Mouse (Mus musculus) splenic B cell, adult 2 months (primary cell): ENCODE data around the gene Slc3a2.
"Not testable (repeated sequence)": the region's sequence is repeated elsewhere in the genome, so short reads cannot be mapped to it uniquely, and the experiment has no call there.

ENCODE experiments used
- DNase-seq: peaks from one replicate; pipeline ENCODE4 v3.0.0-alpha.2; 2011; ENCODE audit warnings: low read depth, low spot score
- H3K27me3 ChIP-seq: 2 replicates; pipeline ENCODE4 v1.6.1; 2012; ENCODE audit warnings: mild to moderate bottlenecking, low read length, moderate library complexity, mixed read lengths; ENCODE audit not compliant: control insufficient read depth, poor library complexity, insufficient read depth, severe bottlenecking
- H3K36me3 ChIP-seq: 2 replicates; pipeline ENCODE4 v1.6.1; 2012; ENCODE audit warnings: mild to moderate bottlenecking, low read length, moderate library complexity, mixed read lengths; ENCODE audit not compliant: control insufficient read depth, poor library complexity, insufficient read depth, severe bottlenecking

The Slc3a2 gene

DNA sequence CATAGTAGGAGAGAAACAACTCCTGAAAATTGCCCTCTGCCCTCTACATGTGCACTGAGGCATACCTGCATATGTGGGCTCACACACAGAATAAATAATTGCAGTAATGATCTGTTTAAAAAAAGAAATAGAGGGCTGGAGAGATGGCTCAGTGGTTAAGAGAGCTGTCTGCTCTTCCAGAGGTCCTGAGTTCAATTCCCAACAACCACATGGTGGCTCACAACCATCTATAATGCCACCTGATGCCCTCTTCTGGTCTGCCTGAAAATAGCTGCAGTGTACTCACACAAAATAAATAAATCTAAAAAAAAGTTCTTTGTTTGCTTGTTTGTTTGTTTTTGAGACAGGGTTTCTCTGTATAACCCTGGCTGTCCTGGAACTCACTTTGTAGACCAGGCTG, 4.1 kb downstream of the Slc3a2 start:
- DNase-seq = peak; percentile 47
- H3K36me3 ChIP-seq, H3K27me3 ChIP-seq: not testable (repeated sequence)

DNA sequence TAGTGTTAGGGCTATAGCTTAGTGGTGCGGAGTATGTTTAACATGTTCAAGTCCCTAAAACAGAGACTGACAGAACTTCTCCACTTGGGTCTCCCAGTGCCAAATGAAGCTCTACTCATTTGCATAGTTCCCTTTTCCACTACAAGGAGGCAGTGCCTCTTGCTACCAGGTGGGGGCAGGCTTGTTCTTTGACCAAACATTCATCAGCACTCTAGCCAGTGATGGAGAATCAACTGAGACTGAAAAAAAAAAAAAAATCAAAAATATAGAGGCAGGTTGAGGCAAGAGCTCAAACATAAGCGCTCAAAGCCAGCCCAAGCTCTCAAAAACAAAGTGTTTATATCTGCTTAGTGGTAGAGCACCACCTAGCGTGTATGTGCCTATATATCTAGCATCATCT, 4.8 kb downstream of the Slc3a2 start:
- no peaks in the 10 kb centered on the region for H3K27me3 ChIP-seq
- H3K36me3 ChIP-seq = no peaks in the 10 kb centered on the region
- DNase-seq = peak; percentile 91

GRCm38 (mm10) chr19:8716767-8717475, 6.2 kb downstream of the Slc3a2 start:
- DNase-seq = no peak
- Histone ChIP-seq H3K36me3 (no peaks in the 10 kb centered on the region), H3K27me3 (no peaks in the 10 kb centered on the region)

DNA sequence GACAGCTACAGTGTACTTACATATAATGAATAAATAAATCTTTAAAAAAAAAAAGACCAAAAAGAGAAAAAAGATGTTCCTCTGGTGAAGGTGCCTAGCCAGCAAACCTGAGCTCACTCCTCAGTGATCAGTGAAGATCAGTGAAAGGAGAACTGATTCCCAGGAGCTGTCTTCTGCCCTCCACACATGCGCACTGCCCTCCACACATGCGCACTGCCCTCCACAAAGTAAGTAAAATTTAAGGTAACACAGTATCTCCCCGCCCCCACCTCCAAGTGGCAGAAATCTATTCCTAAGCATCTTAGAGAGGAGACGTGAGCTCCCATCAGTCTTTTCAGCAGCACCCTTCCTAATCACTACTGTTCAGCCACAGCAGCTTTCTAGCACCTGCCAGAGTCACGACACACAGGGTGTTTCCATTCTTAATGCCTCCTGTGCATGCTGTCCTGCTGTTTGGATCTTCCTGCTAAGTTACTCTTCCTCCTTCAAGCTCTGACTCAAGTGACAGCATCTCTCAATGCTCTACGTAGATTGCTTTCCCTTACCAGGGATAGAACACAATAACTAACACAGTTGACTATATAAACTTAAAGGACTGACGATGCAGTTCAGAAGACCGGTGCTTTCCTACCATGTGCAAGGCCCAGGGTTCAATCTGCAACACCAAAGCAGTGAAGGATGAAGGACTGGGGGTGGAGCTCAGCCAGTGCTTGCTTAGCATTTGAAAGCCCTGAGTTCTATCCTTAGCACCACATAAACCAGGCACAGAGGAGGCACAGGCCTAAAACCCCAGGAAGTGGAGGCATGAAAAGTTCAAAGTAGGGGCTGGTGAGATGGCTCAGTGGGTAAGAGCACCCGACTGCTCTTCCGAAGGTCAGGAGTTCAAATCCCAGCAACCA, 7.1 kb downstream of the Slc3a2 start:
- DNase-seq = no peak
- Histone ChIP-seq H3K36me3 (no peaks in the 10 kb centered on the region), H3K27me3 (no peaks in the 10 kb centered on the region)

DNA sequence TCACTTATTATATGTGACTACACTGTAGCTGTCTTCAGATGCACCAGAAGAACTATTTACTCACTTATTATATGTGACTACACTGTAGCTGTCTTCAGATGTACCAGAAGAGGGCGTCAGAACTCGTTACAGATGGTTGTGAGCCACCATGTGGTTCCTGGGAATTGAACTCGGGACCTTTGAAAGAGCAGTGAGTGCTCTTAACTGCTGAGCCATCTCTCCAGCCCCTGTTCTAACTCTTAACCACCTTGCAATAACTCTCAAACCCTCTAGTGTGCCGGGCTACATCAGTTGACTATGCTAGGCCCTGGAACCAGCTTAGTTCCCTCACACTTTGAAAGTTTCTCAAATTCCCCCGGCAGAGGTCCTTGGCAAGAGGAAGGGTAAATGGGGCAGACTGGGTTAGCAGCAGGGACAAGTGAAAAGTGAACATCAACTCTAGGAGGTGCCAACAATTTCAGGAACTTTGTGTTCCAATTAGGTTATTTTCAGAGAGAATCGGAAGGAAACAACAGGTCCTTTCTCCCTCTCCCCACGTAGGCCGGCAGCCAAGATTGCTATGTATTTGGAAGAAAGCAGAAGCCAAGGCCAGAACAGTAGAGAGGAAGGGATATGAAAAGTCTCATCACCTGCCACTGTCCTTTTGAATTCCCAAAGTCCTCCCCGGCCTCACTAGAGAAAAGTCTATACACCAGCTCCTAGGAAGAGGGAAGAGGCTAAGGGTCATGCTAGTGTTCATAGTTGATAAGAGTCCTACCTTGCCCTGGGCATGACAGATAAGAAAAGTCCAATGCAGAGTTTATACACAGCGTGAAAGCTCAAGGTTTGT, 8.3 kb downstream of the Slc3a2 start:
- H3K36me3 ChIP-seq = peaks cover 2% of the 10 kb centered on the region
- DNase-seq = no peak
- no peaks in the 10 kb centered on the region for H3K27me3 ChIP-seq

GRCm38 (mm10) chr19:8713997-8714652, 9.0 kb downstream of the Slc3a2 start:
- Histone ChIP-seq H3K27me3 (no peaks in the 10 kb centered on the region), H3K36me3 (peaks cover 10% of the 10 kb centered on the region)
- peak; percentile 51 for DNase-seq

DNA sequence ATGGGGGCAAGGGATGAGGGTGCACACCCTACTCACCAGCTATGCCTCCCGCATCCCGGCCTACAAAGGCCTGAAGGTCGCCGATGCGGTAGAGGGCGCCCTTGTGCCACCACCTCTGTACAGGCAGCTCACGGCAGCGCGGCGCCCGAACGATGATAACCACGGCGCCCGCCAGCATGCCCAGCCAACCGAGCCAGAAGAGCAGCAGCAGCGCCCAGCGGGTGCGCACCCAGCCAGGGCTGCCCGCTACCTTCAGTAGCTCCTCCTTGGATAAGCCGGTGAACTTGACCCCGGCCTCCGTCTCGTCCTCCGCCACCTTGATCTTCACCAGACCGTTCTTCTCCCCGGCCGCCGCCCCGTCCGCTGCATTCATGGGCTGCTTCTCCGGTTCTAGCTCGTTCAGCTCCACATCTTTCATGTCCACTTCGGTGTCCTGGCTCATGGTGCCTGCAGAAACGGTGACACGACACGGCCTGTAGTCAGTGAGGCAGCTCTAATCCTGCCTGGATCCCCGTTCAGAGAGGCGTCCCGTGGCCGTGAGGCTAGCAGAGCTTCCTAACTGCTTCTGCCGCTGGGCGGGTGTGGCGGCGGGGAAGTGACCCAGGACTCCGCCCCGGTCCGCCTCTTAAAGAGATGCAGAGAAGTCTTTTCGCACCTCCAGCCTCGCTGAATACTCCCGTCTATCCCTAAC, 9.7 kb downstream of the Slc3a2 start:
- H3K36me3 ChIP-seq = peaks cover 16% of the 10 kb centered on the region
- H3K27me3 ChIP-seq = no peaks in the 10 kb centered on the region
- peak; percentile 94 for DNase-seq

DNA sequence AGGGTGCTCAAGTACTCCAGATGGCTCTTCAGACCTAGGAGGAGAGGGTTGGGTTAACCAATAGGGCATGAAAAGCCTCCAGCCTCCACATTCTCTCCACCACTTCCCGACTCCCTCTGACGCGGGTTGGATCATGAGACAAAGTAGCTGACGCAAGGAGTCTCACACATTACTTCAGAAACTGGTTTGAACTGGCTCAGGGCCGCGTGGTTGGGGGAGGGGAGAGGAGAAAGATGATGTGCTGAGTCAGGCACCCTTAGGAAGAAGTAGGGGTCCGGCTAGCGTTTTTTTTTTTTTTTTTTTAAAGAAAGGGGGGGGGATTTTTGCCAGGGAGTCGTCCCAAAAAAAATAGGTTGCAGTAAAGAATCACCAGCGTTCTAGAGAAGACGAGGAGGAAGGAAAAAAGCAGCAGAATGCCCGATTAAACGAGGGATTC, 10.3 kb downstream of the Slc3a2 start:
- peaks cover 20% of the 10 kb centered on the region for H3K36me3 ChIP-seq
- H3K27me3 ChIP-seq = no peaks in the 10 kb centered on the region
- peak; percentile 86 for DNase-seq

GRCm38 (mm10) chr19:8711949-8712869, 11.0 kb downstream of the Slc3a2 start:
- Histone ChIP-seq H3K27me3 (no peaks in the 10 kb centered on the region), H3K36me3 (peaks cover 26% of the 10 kb centered on the region)
- DNase-seq = peak; percentile 88

DNA sequence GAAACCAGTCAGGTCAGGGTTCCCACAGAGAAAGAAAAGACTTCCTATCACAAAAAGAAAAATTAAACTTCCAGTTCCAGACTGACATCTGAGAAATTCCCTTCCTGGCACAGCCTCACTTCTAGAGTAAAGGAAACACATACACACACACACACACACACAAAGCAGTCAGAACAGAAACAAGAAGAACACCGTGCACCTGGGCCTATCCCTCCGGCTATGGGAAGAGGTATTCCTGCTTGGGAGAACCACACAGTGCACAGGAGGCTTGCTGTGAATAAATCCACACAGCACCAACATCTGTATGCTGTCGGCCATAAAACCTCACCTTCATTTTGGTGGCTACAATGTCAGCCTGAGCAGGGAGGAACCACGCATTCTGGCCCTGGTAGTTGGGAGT, 11.7 kb downstream of the Slc3a2 start:
- H3K27me3 ChIP-seq = no peaks in the 10 kb centered on the region
- peaks cover 30% of the 10 kb centered on the region for H3K36me3 ChIP-seq
- no peak for DNase-seq

DNA sequence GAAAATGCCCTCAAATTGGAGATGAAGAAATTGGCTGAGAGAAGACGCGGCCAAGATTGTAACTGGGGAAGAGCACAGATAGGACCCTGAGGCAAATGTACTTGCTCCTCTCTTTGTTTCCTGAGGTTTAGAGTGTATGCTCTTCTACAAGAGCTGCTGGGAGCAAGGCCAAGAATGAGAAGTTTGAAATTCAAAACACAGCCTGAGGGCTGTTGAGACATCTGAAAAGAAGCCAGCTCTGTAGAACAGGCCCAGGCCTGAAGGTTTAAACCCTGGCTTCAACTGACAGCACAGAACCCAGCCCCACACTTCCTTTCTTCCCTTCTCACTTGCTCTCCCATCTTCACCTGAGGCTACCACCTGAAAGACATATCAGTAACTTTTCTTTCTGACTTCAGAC, 13.1 kb downstream of the Slc3a2 start:
- Histone ChIP-seq H3K36me3 (peaks cover 31% of the 10 kb centered on the region), H3K27me3 (no peaks in the 10 kb centered on the region)
- no peak for DNase-seq

GRCm38 (mm10) chr19:8708954-8709353, 14.2 kb downstream of the Slc3a2 start:
- no peaks in the 10 kb centered on the region for H3K27me3 ChIP-seq
- no peak for DNase-seq
- H3K36me3 ChIP-seq = peaks cover 31% of the 10 kb centered on the region

GRCm38 (mm10) chr19:8706930-8707329, 16.2 kb downstream of the Slc3a2 start:
- Histone ChIP-seq H3K36me3 (peaks cover 31% of the 10 kb centered on the region), H3K27me3 (no peaks in the 10 kb centered on the region)
- no peak for DNase-seq
